Mouse (Mus musculus) kidney, postnatal 10 days (tissue): ENCODE measurements around the gene Akr7a5.

Source experiments
- DNase-seq: peaks from one replicate; pipeline ENCODE4 v3.0.0; 2021; ENCODE audit warnings: mixed read lengths

Akr7a5 gene

GRCm38 (mm10) chr4:139301780-139302179 is 8.8 kb upstream of the Akr7a5 start:
- no peak for DNase-seq

GRCm38 (mm10) chr4:139302241-139302640 is 8.3 kb upstream of the Akr7a5 start:
- no peak for DNase-seq

- no peak for DNase-seq
Observed at GRCm38 (mm10) chr4:139305521-139305920, 5.0 kb upstream of the Akr7a5 start.

GRCm38 (mm10) chr4:139307916-139308315 is 2.6 kb upstream of the Akr7a5 start:
- DNase-seq, result peak; percentile 55

GRCm38 (mm10) chr4:139309651-139310050 is 893 bp upstream of the Akr7a5 start:
- DNase-seq, result no peak

- no peak for DNase-seq
Observed at GRCm38 (mm10) chr4:139310899-139311701, 556 bp downstream of the Akr7a5 start.

- no peak for DNase-seq
Observed at GRCm38 (mm10) chr4:139311707-139312106, 1.2 kb downstream of the Akr7a5 start.

GRCm38 (mm10) chr4:139312632-139313031 is 2.1 kb downstream of the Akr7a5 start:
- DNase-seq, result peak; percentile 61

- no peak for DNase-seq
Observed at GRCm38 (mm10) chr4:139318449-139318848, 7.9 kb downstream of the Akr7a5 start.

GRCm38 (mm10) chr4:139319740-139320139 is 9.2 kb downstream of the Akr7a5 start:
- DNase-seq, result no peak

GRCm38 (mm10) chr4:139330605-139331004 is 20.1 kb downstream of the Akr7a5 start:
- DNase-seq, result peak; percentile 88

- no peak for DNase-seq
Observed at GRCm38 (mm10) chr4:139334631-139335295, 24.2 kb downstream of the Akr7a5 start.

- DNase-seq, result no peak
Observed at GRCm38 (mm10) chr4:139335507-139335906, 25.0 kb downstream of the Akr7a5 start.

GRCm38 (mm10) chr4:139336822-139337483 is 26.4 kb downstream of the Akr7a5 start:
- peak; percentile 91 for DNase-seq

GRCm38 (mm10) chr4:139338145-139338544 is 27.6 kb downstream of the Akr7a5 start:
- DNase-seq, result no peak

GRCm38 (mm10) chr4:139340835-139341234 is 30.3 kb downstream of the Akr7a5 start:
- DNase-seq, result no peak

GRCm38 (mm10) chr4:139341556-139342233 is 31.2 kb downstream of the Akr7a5 start:
- no peak for DNase-seq

- peak; percentile 79 for DNase-seq
Observed at GRCm38 (mm10) chr4:139343718-139344117, 33.2 kb downstream of the Akr7a5 start.

GRCm38 (mm10) chr4:139345416-139346019 is 35.0 kb downstream of the Akr7a5 start:
- no peak for DNase-seq

GRCm38 (mm10) chr4:139351931-139352711 is 41.6 kb downstream of the Akr7a5 start, which contains the start of the genes Mrto4, Emc1 and Ubr4:
Gene Mrto4, minus strand, starts transcription at chr4:139352576.
Gene Emc1, plus strand, starts transcription at chr4:139352587.
Gene Ubr4, plus strand, starts transcription at chr4:139352609.
- DNase-seq, result peak; percentile 90

GRCm38 (mm10) chr4:139352832-139353231 is 42.3 kb downstream of the Akr7a5 start:
- DNase-seq, result no peak

GRCm38 (mm10) chr4:139357211-139357610 is 46.7 kb downstream of the Akr7a5 start:
- DNase-seq, result no peak
